Mouse (Mus musculus): ENCODE measurements at regions not wholly inside any gene's neighbourhood (a gene's known extent, or its start where the extent isn't known, plus 50 kb on each side); places are given as distances from the start of the nearest gene placed in this dataset.
A peak's percentile ranks its signal among the peaks of the same experiment; 100 is the strongest.

DNA sequence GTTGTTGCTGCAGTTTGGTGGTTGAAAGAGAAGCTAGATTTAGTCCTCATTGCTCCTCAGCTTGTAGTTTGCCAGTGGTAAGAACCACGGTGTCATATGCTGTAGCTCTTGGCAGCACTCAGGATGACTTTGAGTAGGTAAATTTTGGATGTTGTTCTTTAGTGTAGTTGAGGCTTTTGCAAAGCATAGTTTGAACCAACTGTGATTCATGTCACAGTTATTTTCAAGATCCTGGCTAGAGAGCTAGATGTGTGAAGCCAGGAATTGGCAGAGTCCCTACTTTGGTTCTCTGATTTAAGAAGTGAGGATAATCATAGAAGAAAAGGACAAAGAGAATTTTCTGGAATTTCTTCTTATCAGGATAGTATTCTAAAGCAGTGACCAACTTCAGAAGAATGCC lies 143.6 kb upstream of the Dab1 start:
- Histone ChIP-seq H3K9me3 (ENCODE audit: low read length) (no peaks in the 10 kb centered on the region), H3K27me3 (ENCODE audit: insufficient read depth, low read length) (no peaks in the 10 kb centered on the region), H3K4me1 (ENCODE audit: insufficient read depth, low read length) (no peaks in the 10 kb centered on the region), H3K4me2 (ENCODE audit: low read depth, low read length) (no peak overlapping the region), H3K9ac (replicated peaks; ENCODE audit: low read length) (no peak overlapping the region), H3K4me3 (ENCODE audit: low read length) (no peak overlapping the region), H3K36me3 (ENCODE audit: insufficient read depth, low read length) (no peaks in the 10 kb centered on the region), H3K27ac (no peak overlapping the region)
- no peak for DNase-seq (ENCODE audit: low spot score)
- 89% methylated on average over 1 of the region's 1 CpGs for WGBS
- no peak for ATAC-seq
- no peak for TF ChIP-seq CTCF (IDR thresholded peaks at IDR 0.05; ENCODE audit: low read depth)

DNA sequence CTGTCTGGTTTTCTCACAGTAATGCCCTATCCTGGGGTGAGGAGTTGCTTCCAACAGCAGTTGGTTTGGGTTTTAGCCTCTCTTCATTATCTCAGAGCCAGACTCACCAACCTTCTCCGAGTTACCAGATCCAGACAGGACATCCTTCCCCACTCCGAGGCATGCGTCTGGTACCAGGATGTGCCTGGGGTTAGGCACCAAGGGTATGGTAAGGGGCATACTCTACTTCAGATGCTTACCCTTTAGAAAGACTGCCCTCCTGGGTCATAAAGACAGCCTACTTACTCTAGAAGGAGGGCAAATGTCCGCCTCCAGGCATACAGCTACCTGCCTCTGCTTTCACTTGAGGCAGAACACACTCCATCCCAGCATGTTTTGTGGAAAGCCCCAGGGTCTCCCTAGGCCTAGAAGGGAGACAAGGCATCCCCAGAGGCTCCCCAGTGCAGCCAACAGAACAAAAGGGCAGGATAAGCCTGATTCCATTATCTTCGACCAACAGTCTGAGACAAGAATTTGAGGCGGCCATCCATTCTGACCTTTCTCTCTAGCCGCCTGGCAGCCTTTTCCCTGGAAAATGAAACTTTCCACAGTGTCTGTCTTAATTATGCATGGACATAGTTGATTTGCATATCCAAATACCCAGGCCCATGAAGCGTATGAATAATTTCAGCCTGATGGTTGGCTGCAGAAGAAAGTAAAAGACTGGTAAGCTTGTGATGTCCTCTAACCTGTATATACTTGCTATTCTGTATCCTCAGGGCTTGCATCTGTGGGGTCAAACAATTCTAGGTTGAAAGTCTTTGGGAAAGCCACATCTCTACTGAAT lies 132.8 kb upstream of the Dab1 start:
- ATAC-seq = no peak
- WGBS = 41% methylated on average over 8 of the region's 8 CpGs

DNA sequence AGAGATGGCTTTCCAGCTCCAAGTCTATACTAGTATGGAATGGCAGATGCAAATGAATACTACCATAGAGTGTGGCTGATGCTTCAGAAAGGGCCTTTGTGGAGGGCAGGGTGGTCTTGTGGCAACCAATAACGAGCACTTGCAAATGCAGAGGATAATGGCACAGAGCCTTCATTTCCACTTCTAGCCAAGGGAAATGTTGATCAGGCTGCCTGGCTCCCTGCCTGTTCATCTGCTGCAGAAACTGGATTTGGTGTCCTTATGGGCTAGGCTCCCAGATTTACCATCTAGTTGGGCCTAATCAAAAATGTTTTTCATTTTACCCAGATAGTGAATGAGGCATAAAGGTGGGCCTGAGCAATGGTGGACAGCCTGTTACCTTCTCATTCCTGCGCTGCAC lies 110.7 kb upstream of the Dab1 start:
- WGBS = 57% methylated on average over 2 of the region's 2 CpGs
- H3K4me1 ChIP-seq (ENCODE audit: insufficient read depth, low read length) = no peaks in the 10 kb centered on the region
- no peak overlapping the region for H3K27ac ChIP-seq
- H3K36me3 ChIP-seq (ENCODE audit: insufficient read depth, low read length) = no peaks in the 10 kb centered on the region
- no peak overlapping the region for H3K4me2 ChIP-seq (ENCODE audit: low read depth, low read length)
- H3K4me3 ChIP-seq (ENCODE audit: low read length) = no peak overlapping the region
- no peaks in the 10 kb centered on the region for H3K9me3 ChIP-seq (ENCODE audit: low read length)
- TF ChIP-seq CTCF (IDR thresholded peaks at IDR 0.05; ENCODE audit: low read depth) = no peak
- H3K9ac ChIP-seq (replicated peaks; ENCODE audit: low read length) = no peak overlapping the region
- DNase-seq (ENCODE audit: low spot score) (peak; percentile 25), ATAC-seq (no peak)
- no peaks in the 10 kb centered on the region for H3K27me3 ChIP-seq (ENCODE audit: insufficient read depth, low read length)

More for the DNA sequence above, 132.8 kb upstream of the Dab1 start:
- H3K4me2 ChIP-seq (ENCODE audit: low read depth, low read length) = no peak overlapping the region
- no peak for TF ChIP-seq CTCF (IDR thresholded peaks at IDR 0.05; ENCODE audit: low read depth)
- no peaks in the 10 kb centered on the region for H3K36me3 ChIP-seq (ENCODE audit: insufficient read depth, low read length)
- H3K4me3 ChIP-seq (ENCODE audit: low read length) = no peak overlapping the region
- no peak overlapping the region for H3K9ac ChIP-seq (replicated peaks; ENCODE audit: low read length)
- no peaks in the 10 kb centered on the region for H3K4me1 ChIP-seq (ENCODE audit: insufficient read depth, low read length)
- H3K9me3 ChIP-seq (ENCODE audit: low read length) = no peaks in the 10 kb centered on the region
- no peak for DNase-seq (ENCODE audit: low spot score)
- H3K27me3 ChIP-seq (ENCODE audit: insufficient read depth, low read length) = no peaks in the 10 kb centered on the region
- H3K27ac ChIP-seq = no peak overlapping the region

DNA sequence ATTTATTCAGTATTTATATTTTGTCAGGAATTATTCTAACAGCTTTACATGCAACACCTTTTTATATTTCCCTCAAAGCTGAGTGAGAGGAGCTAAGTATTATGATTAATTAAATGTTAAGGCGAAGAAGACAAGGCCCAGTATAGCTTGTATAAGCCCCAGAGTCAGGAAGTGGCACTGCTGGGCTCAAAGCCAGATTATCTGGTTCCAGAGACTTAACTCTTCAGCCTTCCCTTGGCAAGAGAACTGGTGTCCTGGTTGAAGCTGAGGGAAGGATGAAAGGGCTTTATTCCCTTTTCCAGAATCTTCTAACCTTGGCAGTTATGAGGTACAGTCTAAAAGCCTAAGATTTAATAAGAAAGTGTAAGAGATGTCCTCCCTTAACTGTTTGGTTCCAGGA lies 106.3 kb upstream of the Dab1 start:
- no peak for ATAC-seq
- 40% methylated on average over 1 of the region's 1 CpGs for WGBS
- no peak overlapping the region for H3K4me3 ChIP-seq (ENCODE audit: low read length)
- DNase-seq (ENCODE audit: low spot score) = peak; percentile 12
- H3K4me2 ChIP-seq (ENCODE audit: low read depth, low read length) = no peak overlapping the region
- no peak for TF ChIP-seq CTCF (IDR thresholded peaks at IDR 0.05; ENCODE audit: low read depth)
- H3K27me3 ChIP-seq (ENCODE audit: insufficient read depth, low read length) = no peaks in the 10 kb centered on the region
- H3K9ac ChIP-seq (replicated peaks; ENCODE audit: low read length) = no peak overlapping the region
- no peaks in the 10 kb centered on the region for H3K36me3 ChIP-seq (ENCODE audit: insufficient read depth, low read length)
- no peak overlapping the region for H3K27ac ChIP-seq
- H3K4me1 ChIP-seq (ENCODE audit: insufficient read depth, low read length) = no peaks in the 10 kb centered on the region
- H3K9me3 ChIP-seq (ENCODE audit: low read length) = no peaks in the 10 kb centered on the region

DNA sequence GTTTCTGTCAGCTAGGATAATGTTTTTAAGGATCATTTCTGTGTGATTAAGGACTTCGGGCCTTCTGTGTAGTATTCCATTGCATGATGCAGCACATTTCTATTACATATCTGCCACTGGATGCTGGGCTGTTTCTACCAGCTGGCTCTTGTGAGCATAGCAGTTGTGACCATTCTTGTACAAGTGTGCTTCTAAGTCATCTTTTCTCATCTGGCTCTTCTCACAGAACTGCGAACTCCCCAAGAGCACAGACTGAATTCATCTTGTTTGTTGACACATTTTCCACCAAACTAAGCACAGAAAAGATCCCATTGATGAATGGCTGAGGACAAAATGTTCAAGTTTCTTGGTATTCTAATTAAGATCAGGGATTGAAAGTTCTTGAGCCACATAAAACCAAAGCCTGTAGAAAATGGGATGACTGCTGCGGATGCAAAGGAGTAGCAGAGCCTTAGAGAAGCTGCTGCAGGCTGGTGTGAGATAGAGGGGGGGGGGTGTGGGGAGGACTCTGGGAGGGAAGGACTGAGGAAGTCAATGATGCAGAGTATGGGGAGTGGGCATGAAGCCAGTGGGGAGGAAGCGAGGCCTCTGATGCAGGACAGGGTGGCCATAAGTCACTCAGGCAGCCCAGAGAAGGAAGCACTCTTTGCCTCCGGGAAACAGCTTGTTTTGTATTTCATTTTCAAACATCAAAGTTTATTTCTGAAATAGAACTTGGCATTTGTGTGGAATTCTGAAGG lies 97.1 kb upstream of the Dab1 start:
- no peaks in the 10 kb centered on the region for H3K36me3 ChIP-seq (ENCODE audit: insufficient read depth, low read length)
- no peak overlapping the region for H3K27ac ChIP-seq
- TF ChIP-seq CTCF (IDR thresholded peaks at IDR 0.05; ENCODE audit: low read depth) = no peak
- no peaks in the 10 kb centered on the region for H3K4me1 ChIP-seq (ENCODE audit: insufficient read depth, low read length)
- H3K9me3 ChIP-seq (ENCODE audit: low read length) = no peaks in the 10 kb centered on the region
- H3K9ac ChIP-seq (replicated peaks; ENCODE audit: low read length) = no peak overlapping the region
- DNase-seq (ENCODE audit: low spot score) (no peak), ATAC-seq (no peak)
- 66% methylated on average over 5 of the region's 5 CpGs for WGBS
- H3K4me2 ChIP-seq (ENCODE audit: low read depth, low read length) = no peak overlapping the region
- no peaks in the 10 kb centered on the region for H3K27me3 ChIP-seq (ENCODE audit: insufficient read depth, low read length)
- H3K4me3 ChIP-seq (ENCODE audit: low read length) = no peak overlapping the region

DNA sequence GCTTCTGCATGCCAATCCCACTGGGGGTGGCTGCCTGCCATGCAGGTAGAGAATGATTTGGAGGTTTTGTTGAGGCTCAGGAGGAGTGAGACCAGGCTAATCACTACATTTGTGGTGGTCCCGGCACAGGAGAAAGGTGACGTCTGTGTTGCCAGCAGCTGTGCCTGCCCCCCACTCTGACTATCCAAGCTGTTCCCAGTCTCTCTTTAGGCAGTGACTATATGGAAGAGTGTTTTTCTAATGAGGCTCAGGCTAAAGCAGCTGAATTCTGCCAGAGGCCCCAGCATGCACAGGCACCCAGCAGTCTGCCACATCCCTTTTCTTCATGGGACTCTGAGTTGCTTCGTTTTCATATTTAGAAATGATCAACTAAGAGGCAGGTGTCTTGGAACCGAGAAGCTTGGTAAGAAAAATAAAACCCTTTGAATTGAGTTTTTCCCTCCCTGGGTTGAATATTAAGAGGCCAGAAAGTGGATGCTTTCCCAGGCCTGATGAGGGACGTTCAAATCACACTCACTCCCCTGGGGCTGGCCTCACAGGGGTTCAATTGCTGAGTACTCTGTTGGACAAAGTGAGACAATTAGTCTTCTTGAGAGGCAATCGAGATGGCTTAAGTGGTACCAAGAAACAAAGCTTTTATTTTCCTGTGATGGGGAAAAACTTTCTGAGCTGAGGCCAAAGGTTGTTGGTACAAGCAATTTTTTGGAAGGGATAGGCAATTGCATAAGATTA lies 82.5 kb upstream of the Dab1 start:
- Histone ChIP-seq H3K27me3 (ENCODE audit: insufficient read depth, low read length) (no peaks in the 10 kb centered on the region), H3K9me3 (ENCODE audit: low read length) (no peaks in the 10 kb centered on the region), H3K4me3 (ENCODE audit: low read length) (no peak overlapping the region), H3K9ac (replicated peaks; ENCODE audit: low read length) (no peak overlapping the region), H3K4me1 (ENCODE audit: insufficient read depth, low read length) (no peaks in the 10 kb centered on the region), H3K4me2 (ENCODE audit: low read depth, low read length) (no peak overlapping the region), H3K36me3 (ENCODE audit: insufficient read depth, low read length) (no peaks in the 10 kb centered on the region), H3K27ac (no peak overlapping the region)
- 31% methylated on average over 6 of the region's 6 CpGs for WGBS
- no peak for TF ChIP-seq CTCF (IDR thresholded peaks at IDR 0.05; ENCODE audit: low read depth)
- ATAC-seq = no peak
- no peak for DNase-seq (ENCODE audit: low spot score)

All from hindbrain, postnatal 0 days (tissue).